Mouse (Mus musculus) liver, embryonic 13.5 days (tissue): ENCODE results near the gene Olfr1032. TPM values are rescaled to one million over a fixed set of nuclear protein-coding genes. Genes with fewer than 3 reads are reported as not detected.
"Not testable (repeated sequence)": the region's sequence is repeated elsewhere in the genome, so short reads cannot be mapped to it uniquely, and the experiment has no call there.

ENCODE experiments used
- ATAC-seq: fragments of 200-750 bp; cut with Nextera tagmentation; 2 replicates; pipeline ENCODE4 v1.8.0; 2017; ENCODE audit warnings: low read depth, mild to moderate bottlenecking, moderate number of reproducible peaks, moderate library complexity
- DNase-seq: peaks from one replicate; pipeline ENCODE4 v3.0.0; 2022
- H3K27ac ChIP-seq: fragments of 300-500 bp; sonication (generic); 2 replicates; pipeline ENCODE4 v1.5.1; 2015; ENCODE audit warnings: moderate library complexity, mild to moderate bottlenecking, inconsistent platforms
- H3K27me3 ChIP-seq: fragments of 300-500 bp; sonication (generic); 2 replicates; pipeline ENCODE4 v1.6.1; 2015; ENCODE audit warnings: mild to moderate bottlenecking, inconsistent platforms
- H3K36me3 ChIP-seq: fragments of 300-500 bp; sonication (generic); 2 replicates; pipeline ENCODE4 v1.6.1; 2015; ENCODE audit warnings: mild to moderate bottlenecking, inconsistent platforms
- H3K4me1 ChIP-seq: fragments of 300-500 bp; sonication (generic); replicated peaks from 2 replicates; pipeline ENCODE4 v1.6.1; 2015; ENCODE audit warnings: inconsistent platforms
- H3K4me2 ChIP-seq: fragments of 300-500 bp; sonication (generic); 2 replicates; pipeline ENCODE4 v1.6.1; 2015; ENCODE audit warnings: inconsistent platforms, mild to moderate bottlenecking, moderate library complexity
- H3K4me3 ChIP-seq: fragments of 300-500 bp; sonication (generic); replicated peaks from 2 replicates; pipeline ENCODE4 v1.5.1; 2015; ENCODE audit warnings: mild to moderate bottlenecking, inconsistent platforms
- H3K9ac ChIP-seq: fragments of 300-500 bp; sonication (generic); 2 replicates; pipeline ENCODE4 v1.6.1; 2015; ENCODE audit warnings: mild to moderate bottlenecking, inconsistent platforms
- H3K9me3 ChIP-seq: fragments of 300-500 bp; sonication (generic); replicated peaks from 2 replicates; pipeline ENCODE4 v1.6.1; 2016; ENCODE audit warnings: inconsistent platforms
- WGBS: fragments of 180-500 bp; shearing (Covaris S2); methylation state at CpG from one replicate; pipeline ENCODE4 v1.1.7; 2015; ENCODE audit not compliant: insufficient replicate concordance; 5-methylcytosine and 5-hydroxymethylcytosine counted together
- polyA plus RNA-seq: library from polyadenylated mRNA; unstranded; fragments of >200 nt; fragmentation: Nextera tagmentation; extraction: Ambion mirVana; gene quantifications from 2 replicates; pipeline ENCODE4 v1.2.1, GENCODE M21; 2015

Gene Olfr1032
- polyA plus RNA-seq, result not detected in 2 replicates

GRCm38 (mm10) chr2:86005240-86005639, at the start of gene Olfr1032:
Gene Olfr1032, plus strand, starts transcription at chr2:86005540.
- Histone ChIP-seq H3K27ac (no peak within 1 kb of the TSS), H3K36me3 (no peaks in the 10 kb centered on the region)
- WGBS, result 64% methylated on average over 7 of the region's 7 CpGs

GRCm38 (mm10) chr2:85973595-85973994, 31.7 kb upstream of the Olfr1032 start, which contains the start of gene Olfr1029:
Gene Olfr1029, plus strand, starts transcription at chr2:85973895.
- no peaks in the 10 kb centered on the region for H3K36me3 ChIP-seq

More at GRCm38 (mm10) chr2:86005240-86005639, at the start of gene Olfr1032:
- ATAC-seq, result no peak
- Histone ChIP-seq H3K4me1 (no peaks in the 10 kb centered on the region), H3K9ac (no peak within 1 kb of the TSS), H3K4me3 (no peak within 1 kb of the TSS), H3K27me3 (no peaks in the 10 kb centered on the region), H3K9me3 (no peaks in the 10 kb centered on the region), H3K4me2 (no peak within 1 kb of the TSS)
- DNase-seq, result no peak

GRCm38 (mm10) chr2:85978976-85979375, 26.4 kb upstream of the Olfr1032 start, which contains the start of gene Olfr1030:
Gene Olfr1030, plus strand, starts transcription at chr2:85979276.
- Histone ChIP-seq H3K9ac (no peak within 1 kb of the TSS), H3K4me3 (no peak within 1 kb of the TSS), H3K4me2 (no peak within 1 kb of the TSS), H3K9me3 (no peaks in the 10 kb centered on the region), H3K4me1 (no peaks in the 10 kb centered on the region), H3K27me3 (no peaks in the 10 kb centered on the region), H3K36me3 (no peaks in the 10 kb centered on the region), H3K27ac (no peak within 1 kb of the TSS)
- DNase-seq (no peak), ATAC-seq (no peak)
- WGBS, result 40% methylated on average over 1 of the region's 1 CpGs

More at GRCm38 (mm10) chr2:85973595-85973994, 31.7 kb upstream of the Olfr1032 start, which contains the start of gene Olfr1029:
- no peak within 1 kb of the TSS for H3K27ac ChIP-seq
- no peaks in the 10 kb centered on the region for H3K4me1 ChIP-seq
- no peak within 1 kb of the TSS for H3K4me3 ChIP-seq
- DNase-seq (no peak), ATAC-seq (no peak)
- WGBS, result 66% methylated on average over 2 of the region's 2 CpGs
- H3K27me3 ChIP-seq, result no peaks in the 10 kb centered on the region
- H3K9ac ChIP-seq, result no peak within 1 kb of the TSS
- H3K9me3 ChIP-seq, result no peaks in the 10 kb centered on the region
- H3K4me2 ChIP-seq, result no peak within 1 kb of the TSS

- Histone ChIP-seq H3K9ac (no peak within 1 kb of the TSS), H3K4me1 (no peaks in the 10 kb centered on the region), H3K4me2 (no peak within 1 kb of the TSS), H3K4me3 (no peak within 1 kb of the TSS), H3K27ac (no peak within 1 kb of the TSS), H3K36me3 (no peaks in the 10 kb centered on the region), H3K9me3 (no peaks in the 10 kb centered on the region), H3K27me3 (no peaks in the 10 kb centered on the region)
- ATAC-seq (no peak), DNase-seq (no peak)
- 39% methylated on average over 3 of the region's 3 CpGs for WGBS
These were observed 15.3 kb upstream of the Olfr1032 start, which contains the start of gene Olfr1031 for GRCm38 (mm10) chr2:85990004-85990403. Gene Olfr1031, plus strand, starts transcription at chr2:85990304.

- not testable (repeated sequence) for H3K4me1 ChIP-seq, H3K27ac ChIP-seq, H3K36me3 ChIP-seq, H3K27me3 ChIP-seq, ATAC-seq, H3K9ac ChIP-seq, H3K9me3 ChIP-seq
- peak within 1 kb of the TSS; percentile 37 for H3K4me2 ChIP-seq
- peak; percentile 1 for DNase-seq
- WGBS, result 1% methylated on average over 11 of the region's 11 CpGs
- peak within 1 kb of the TSS; percentile 29 for H3K4me3 ChIP-seq
These were observed 15.1 kb downstream of the Olfr1032 start, which contains the start of gene Olfr1033 for GRCm38 (mm10) chr2:86020406-86020805. Gene Olfr1033, plus strand, starts transcription at chr2:86020633.

GRCm38 (mm10) chr2:86021518-86021917, 16.2 kb downstream of the Olfr1032 start:
- H3K9me3 ChIP-seq, H3K27me3 ChIP-seq, H3K9ac ChIP-seq, H3K27ac ChIP-seq, H3K4me2 ChIP-seq, H3K4me3 ChIP-seq, DNase-seq, H3K4me1 ChIP-seq, H3K36me3 ChIP-seq, ATAC-seq: not testable (repeated sequence)
- 60% methylated on average over 6 of the region's 9 CpGs for WGBS

GRCm38 (mm10) chr2:86045561-86045960, 40.2 kb downstream of the Olfr1032 start, which contains the start of gene Olfr1034:
Gene Olfr1034, plus strand, starts transcription at chr2:86045861.
- ATAC-seq (no peak), DNase-seq (no peak)

GRCm38 (mm10) chr2:86050777-86051176, 45.4 kb downstream of the Olfr1032 start:
- ATAC-seq, H3K36me3 ChIP-seq, H3K4me1 ChIP-seq, DNase-seq, H3K27ac ChIP-seq, H3K4me3 ChIP-seq, H3K27me3 ChIP-seq, H3K4me2 ChIP-seq, H3K9me3 ChIP-seq, H3K9ac ChIP-seq: not testable (repeated sequence)

More at GRCm38 (mm10) chr2:86045561-86045960, 40.2 kb downstream of the Olfr1032 start, which contains the start of gene Olfr1034:
- H3K27me3 ChIP-seq, result no peaks in the 10 kb centered on the region
- H3K9me3 ChIP-seq, result no peaks in the 10 kb centered on the region
- H3K4me3 ChIP-seq, result no peak within 1 kb of the TSS
- no peak within 1 kb of the TSS for H3K9ac ChIP-seq
- no peak within 1 kb of the TSS for H3K4me2 ChIP-seq
- H3K36me3 ChIP-seq, result no peaks in the 10 kb centered on the region
- H3K4me1 ChIP-seq, result no peaks in the 10 kb centered on the region
- H3K27ac ChIP-seq, result no peak within 1 kb of the TSS

Other genes starting within 250 kb of the Olfr1032 start
- not detected in 2 replicates for gene Olfr1012, start 242.8 kb upstream of the Olfr1032 start, polyA plus RNA-seq
- not detected in 2 replicates for gene Olfr1013, start 238.4 kb upstream of the Olfr1032 start, polyA plus RNA-seq
- gene Olfr1014, start 232.8 kb upstream of the Olfr1032 start, polyA plus RNA-seq, result not detected in 2 replicates
- gene Olfr1015, start 223.5 kb upstream of the Olfr1032 start, polyA plus RNA-seq, result not detected in 2 replicates
- gene Olfr1016, start 203.0 kb upstream of the Olfr1032 start, polyA plus RNA-seq, result not detected in 2 replicates
- gene Olfr1018, start 187.1 kb upstream of the Olfr1032 start, polyA plus RNA-seq, result not detected in 2 replicates
- gene Olfr1019, start 160.1 kb upstream of the Olfr1032 start, polyA plus RNA-seq, result not detected in 2 replicates
- gene Olfr1020, start 158.5 kb upstream of the Olfr1032 start, polyA plus RNA-seq, result not detected in 2 replicates
- not detected in 2 replicates for gene Olfr1022, start 136.9 kb upstream of the Olfr1032 start, polyA plus RNA-seq
- gene Olfr1023, start 119.9 kb upstream of the Olfr1032 start, polyA plus RNA-seq, result not detected in 2 replicates
- gene Olfr1024, start 100.5 kb upstream of the Olfr1032 start, polyA plus RNA-seq, result not detected in 2 replicates
- not detected in 2 replicates for gene Olfr1025-ps1, start 90.3 kb upstream of the Olfr1032 start, polyA plus RNA-seq
- gene Olfr1026, start 84.0 kb upstream of the Olfr1032 start, polyA plus RNA-seq, result not detected in 2 replicates
- not detected in 2 replicates for gene Olfr1028, start 55.1 kb upstream of the Olfr1032 start, polyA plus RNA-seq
- gene Olfr1029, start 31.6 kb upstream of the Olfr1032 start, polyA plus RNA-seq, result not detected in 2 replicates
- not detected in 2 replicates for gene Olfr1030, start 26.3 kb upstream of the Olfr1032 start, polyA plus RNA-seq
- not detected in 2 replicates for gene Olfr1031, start 15.2 kb upstream of the Olfr1032 start, polyA plus RNA-seq
- 0.16 and 0.41 TPM in 2 replicates for gene Olfr1033, start 15.1 kb downstream of the Olfr1032 start, polyA plus RNA-seq
- not detected in 2 replicates for gene Olfr1034, start 40.3 kb downstream of the Olfr1032 start, polyA plus RNA-seq
- gene Olfr1036, start 68.5 kb downstream of the Olfr1032 start, polyA plus RNA-seq, result not detected in 2 replicates
- gene Olfr1037, start 81.8 kb downstream of the Olfr1032 start, polyA plus RNA-seq, result not detected in 2 replicates
- not detected in 2 replicates for gene Olfr1039, start 130.4 kb downstream of the Olfr1032 start, polyA plus RNA-seq
- gene Olfr1040, start 141.2 kb downstream of the Olfr1032 start, polyA plus RNA-seq, result not detected in 2 replicates
- not detected in 2 replicates for gene Olfr1042, start 156.3 kb downstream of the Olfr1032 start, polyA plus RNA-seq
- gene Olfr1043, start 162.0 kb downstream of the Olfr1032 start, polyA plus RNA-seq, result not detected in 2 replicates
- not detected in 2 replicates for gene Olfr1044, start 172.3 kb downstream of the Olfr1032 start, polyA plus RNA-seq
- gene Olfr52, start 180.1 kb downstream of the Olfr1032 start, polyA plus RNA-seq, result not detected in 2 replicates
- gene Olfr1045, start 197.5 kb downstream of the Olfr1032 start, polyA plus RNA-seq, result not detected in 2 replicates
- gene Olfr1046, start 213.8 kb downstream of the Olfr1032 start, polyA plus RNA-seq, result not detected in 2 replicates
- gene Olfr1047, start 225.9 kb downstream of the Olfr1032 start, polyA plus RNA-seq, result not detected in 2 replicates
- gene Olfr1048, start 234.7 kb downstream of the Olfr1032 start, polyA plus RNA-seq, result not detected in 2 replicates